Mouse (Mus musculus): ENCODE data around the gene Parp16. TPM values are rescaled to one million over a fixed set of nuclear protein-coding genes. Genes with fewer than 3 reads are reported as not detected.

Gene Parp16
- polyA plus RNA-seq (2012; rRNA removed): 3.9 TPM in 2 replicates

DNA sequence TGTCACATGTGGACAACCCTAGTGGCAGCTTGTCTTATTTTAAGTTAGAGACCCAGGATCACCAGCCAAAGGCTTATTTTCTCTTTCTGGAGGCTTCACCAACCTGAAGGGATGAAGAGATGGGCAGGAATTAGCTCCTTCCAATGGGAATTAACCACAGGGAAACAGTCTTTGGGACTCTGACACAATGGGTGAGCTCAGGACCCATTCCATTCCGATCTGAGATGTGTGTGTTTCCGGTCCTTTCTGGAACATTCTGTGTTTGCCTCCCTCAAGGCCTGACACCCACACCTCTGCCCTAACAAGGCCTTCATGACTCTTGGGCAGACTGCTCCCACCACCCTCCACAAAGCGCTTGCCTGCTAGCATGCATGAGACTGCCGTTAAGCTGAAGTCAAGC lies at the start of gene Parp16:
Parp16 (plus strand) TSS at position 301 of the 400 bp plus-strand sequence.
- DNase-seq (ENCODE audit: extremely low spot score in 1 of 2, low spot score in 1 of 2): no peak

DNA sequence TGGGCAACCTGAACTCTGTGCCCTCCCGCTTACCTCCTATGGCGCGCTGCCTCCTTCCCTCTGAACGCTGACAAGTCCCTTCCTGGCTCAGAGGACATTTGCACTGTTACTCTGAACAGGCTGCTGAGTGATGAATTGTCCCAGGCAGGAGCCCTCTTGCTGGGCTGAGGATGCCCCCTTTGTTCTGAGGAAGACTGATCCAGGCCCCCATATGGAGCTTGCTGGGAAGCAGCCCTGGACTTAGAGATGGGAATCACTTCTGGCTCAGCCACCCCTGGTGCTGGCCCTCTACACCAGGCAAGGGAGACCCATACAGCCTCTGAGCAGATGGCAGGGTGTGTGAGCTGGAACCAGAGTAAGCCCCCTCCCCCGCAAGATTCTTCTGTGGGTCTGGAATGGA lies 49.2 kb upstream of the Parp16 start:
- no peak for DNase-seq (ENCODE audit: extremely low spot score in 1 of 2, low spot score in 1 of 2)

DNA sequence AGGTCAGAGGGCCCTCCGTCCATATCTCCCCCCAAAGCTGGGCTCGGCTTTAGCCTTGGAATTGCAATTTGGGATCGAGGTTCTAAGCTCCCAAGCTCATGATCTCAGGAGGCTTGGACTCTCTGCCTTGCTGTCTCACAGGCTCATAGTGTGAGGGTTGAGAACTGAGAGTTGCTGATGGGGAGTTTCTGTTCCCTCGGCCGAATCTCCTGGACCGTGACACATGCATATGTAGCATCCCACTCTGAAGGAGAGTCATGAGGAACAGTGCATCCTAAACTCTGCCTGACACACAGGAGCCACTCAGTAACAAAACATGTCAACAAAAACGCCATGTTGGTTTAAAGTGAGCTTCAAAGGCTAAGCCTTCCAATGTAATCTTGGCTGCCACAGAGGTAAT lies 46.6 kb upstream of the Parp16 start:
- DNase-seq (ENCODE audit: extremely low spot score in 1 of 2, low spot score in 1 of 2): no peak

DNA sequence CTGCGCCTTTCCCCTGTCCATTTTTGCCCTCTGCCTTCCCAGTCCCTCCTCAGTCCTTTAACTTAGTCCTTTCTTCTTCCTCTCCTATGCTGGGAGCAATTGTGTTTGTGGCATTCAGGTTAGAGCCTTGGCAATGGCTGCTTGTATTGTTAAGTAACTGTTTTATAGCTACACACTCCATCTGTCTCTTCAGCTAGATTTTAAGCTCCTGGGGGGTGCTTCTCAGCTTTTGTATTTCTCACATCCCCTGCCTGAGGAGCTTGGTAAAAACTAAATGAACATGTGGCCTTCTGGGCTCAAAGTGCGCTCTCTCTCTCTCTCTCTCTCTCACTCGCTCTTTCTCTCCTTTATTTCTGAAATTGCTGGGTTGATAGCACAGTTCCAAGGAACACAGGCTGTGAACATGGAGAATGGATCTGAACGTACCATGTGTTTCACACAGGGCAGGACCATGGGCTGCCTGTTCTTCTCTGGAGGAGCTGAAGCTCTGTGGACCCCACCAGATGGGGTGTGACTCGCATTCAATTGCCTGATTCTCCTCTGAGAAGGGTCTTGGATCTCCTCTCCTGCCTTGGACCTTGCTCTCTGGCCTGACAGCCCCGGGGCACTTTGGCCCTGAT lies 42.3 kb upstream of the Parp16 start:
- DNase-seq (ENCODE audit: extremely low spot score in 1 of 2, low spot score in 1 of 2): no peak

DNA sequence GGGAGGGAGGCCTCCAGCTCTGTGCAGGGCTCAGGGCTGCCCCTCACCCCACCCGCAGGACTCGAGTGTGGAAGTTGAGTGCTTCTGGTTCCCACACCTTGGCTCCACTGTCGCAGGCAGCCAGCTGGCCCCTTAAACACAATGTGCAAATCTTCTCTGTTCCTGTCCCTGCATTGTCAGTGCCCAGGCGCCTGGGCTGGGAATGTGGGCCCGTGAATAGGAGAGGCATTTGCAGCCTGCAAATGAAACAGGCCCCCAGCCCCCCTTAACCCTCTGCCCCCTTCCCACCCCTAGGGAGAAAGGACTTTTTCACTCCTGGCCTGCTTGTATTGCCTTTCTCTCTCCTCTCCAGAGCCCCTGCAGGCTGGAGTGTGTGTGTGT lies 41.8 kb upstream of the Parp16 start:
- no peak for DNase-seq (ENCODE audit: extremely low spot score in 1 of 2, low spot score in 1 of 2)

DNA sequence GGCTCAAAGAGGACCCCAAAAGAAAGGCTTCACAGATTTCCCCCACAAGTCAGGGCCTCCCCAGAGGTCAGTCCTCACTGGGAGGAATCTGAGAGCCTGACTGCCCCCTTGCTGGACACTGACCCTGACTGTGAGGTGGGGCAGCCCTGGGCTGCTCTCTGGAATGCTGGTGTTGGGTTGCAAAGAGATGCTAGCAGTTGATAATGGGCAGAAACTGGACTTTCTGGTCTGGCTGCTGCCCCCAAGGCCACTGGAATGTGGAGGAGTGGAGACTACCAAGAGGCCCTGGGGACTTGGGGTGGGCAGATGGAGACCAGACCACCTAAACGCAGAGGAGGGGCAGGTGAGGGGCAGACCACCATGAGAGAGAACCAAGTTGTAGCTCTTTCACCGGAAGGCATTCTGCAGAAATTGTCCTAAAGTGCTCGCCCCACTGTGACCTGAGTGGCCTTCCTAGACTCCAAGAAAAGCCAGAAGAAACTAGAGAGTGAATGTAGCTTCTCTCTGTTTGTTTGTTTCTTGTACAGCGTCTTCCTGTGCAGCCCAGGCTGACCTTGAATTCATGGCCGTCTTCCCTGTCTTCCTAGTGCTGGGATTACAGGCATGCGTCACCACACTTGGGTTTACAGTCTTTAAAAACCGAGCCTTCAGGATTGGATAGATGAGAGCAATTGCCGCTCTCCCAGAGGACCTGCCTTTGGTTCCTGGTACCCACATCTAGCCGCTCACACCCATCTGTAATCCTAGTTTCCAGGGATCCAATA lies 40.3 kb upstream of the Parp16 start:
- DNase-seq (ENCODE audit: extremely low spot score in 1 of 2, low spot score in 1 of 2): no peak

DNA sequence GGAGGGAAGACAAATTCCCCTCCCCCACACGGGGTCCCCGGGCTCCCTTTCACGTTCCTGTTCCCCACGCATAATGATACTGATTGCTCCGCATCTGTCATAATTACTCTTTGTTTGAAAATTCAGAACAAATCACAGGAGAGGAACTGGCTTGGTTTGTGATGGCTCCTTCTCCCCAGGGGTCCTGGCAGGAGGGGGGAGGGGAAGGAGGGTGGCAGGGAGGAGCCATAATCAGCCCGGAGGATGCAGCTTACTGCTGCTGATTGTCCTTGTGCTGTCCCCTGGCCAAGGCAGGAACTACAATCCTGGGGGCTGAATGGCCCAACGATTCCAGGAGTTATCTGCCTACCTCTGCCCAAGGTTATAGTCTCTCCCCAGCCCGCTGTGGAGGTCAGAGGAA lies 38.5 kb upstream of the Parp16 start:
- DNase-seq (ENCODE audit: extremely low spot score in 1 of 2, low spot score in 1 of 2): no peak

DNA sequence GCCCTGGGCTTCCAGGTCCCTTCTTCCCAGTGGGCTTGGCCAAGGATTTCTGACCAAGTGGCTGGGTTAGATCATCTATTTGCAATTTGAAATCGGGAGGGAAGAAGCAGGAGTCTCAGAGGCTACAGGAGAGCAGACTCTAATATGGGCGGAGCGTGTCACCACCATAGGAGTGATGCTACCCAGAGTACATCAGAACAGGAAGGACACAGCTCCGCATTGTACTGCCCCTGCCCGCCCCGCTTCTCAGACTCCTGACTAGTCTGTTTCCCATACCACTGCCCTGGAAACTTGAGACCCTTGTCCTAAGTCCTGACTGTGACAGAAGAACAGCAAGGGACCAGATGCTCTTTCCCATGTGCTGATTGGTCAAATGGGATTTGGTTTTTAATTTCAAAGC lies 37.5 kb upstream of the Parp16 start:
- no peak for DNase-seq (ENCODE audit: extremely low spot score in 1 of 2, low spot score in 1 of 2)

DNA sequence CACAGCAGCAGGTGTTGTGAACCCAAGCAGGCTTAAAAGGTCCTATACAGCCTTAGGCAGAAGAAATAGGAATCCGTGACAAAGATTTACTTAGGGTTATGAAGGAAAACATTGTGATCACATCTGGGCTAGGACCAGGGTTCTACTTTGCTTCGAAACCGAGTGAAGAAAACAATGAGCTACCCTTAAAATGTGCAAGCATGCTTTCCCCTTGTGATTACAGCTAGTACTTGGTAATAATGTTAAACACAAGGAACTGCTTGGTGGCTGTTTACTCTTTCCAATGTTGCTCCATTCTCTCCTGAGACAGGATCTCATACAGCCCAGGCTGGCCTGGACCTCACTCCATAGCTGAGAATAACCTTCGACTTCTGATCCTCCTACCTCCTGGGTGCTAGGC lies 34.0 kb upstream of the Parp16 start:
- no peak for DNase-seq (ENCODE audit: extremely low spot score in 1 of 2, low spot score in 1 of 2)

DNA sequence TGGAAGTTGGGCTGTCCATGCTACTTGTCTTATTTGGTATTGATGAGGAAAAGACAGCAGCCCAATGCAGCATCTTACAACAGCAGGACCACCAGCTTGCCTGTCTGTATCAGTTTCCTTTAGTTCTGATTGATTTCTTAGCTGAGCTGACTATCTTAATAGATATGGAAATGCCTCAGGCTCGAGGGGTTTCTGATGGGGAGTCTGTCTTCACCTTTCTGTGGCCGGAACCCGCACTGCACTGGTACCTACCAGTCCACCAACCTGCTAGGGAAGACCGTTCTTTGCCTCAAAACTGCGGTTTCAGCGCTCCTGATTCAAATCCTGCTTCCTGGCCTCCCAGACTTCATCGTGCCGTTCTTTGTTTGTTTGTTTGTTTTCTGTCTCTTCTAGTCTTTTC lies 33.3 kb upstream of the Parp16 start:
- no peak for DNase-seq (ENCODE audit: extremely low spot score in 1 of 2, low spot score in 1 of 2)

DNA sequence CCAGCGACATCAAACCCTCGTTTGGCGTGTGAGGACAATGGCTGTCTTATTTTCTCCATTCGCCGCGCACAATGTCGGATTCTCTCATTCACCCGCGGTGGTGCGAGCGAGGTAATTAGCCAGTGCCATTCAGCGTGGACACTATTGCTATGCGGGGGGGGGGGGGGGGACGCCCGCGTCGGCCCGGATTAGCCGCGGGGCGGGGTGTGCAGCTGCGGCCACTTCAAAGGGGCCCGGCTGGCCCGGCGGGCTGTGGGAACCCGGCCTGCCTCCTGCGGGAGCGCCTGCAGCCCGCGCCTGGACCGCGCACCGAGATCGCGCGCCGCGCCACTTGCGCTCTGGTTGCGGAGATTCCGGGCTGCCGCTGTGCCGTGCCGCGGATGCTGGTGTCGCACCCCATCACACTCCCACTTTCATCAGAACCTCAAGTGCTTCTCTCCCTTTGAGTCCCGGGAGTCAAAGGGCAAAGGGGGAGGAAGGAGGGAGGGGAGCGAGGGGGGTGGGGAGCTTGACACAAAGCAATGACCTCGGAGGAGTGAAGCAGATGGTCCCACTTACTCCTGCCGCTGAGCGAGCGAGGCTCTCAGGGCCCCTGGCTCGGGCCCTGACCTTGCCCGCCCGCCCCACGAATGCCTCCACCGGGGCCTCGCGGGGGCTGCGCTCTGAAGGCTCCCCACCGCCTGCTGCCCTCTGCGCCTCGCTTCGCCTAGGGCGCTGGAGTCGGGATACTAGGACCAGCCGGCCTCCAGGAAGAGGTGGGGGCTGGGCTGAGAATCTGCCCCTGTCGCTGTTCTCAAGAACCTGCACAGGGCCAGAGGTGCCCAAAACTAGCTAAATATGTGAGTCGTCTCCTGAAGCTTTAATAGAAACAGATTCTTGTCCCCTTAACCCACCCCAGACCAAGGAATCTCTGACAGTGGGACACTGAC lies 32.2 kb upstream of the Parp16 start:
- DNase-seq (ENCODE audit: extremely low spot score in 1 of 2, low spot score in 1 of 2): peak in 1 of 2 experiments; percentile 24

DNA sequence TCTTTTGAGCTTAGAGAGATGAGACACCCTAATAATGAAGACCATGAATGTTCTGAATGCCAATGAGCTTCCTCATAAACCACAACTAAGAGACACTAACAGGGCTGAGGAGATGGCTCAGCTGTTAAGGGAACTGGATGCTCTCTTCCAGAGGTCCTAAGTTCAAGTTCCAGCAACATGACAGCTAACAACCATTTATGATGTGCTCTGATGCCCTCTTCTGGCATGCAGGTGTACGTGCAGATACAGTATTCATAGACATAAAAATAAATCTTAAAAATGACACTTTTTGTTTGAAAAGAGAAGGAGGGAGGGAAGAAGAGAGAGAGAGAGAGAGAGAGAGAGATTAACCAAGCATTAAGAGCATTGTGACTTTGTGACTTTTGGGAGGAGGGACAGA lies 30.3 kb upstream of the Parp16 start:
- no peak for DNase-seq (ENCODE audit: extremely low spot score in 1 of 2, low spot score in 1 of 2)

DNA sequence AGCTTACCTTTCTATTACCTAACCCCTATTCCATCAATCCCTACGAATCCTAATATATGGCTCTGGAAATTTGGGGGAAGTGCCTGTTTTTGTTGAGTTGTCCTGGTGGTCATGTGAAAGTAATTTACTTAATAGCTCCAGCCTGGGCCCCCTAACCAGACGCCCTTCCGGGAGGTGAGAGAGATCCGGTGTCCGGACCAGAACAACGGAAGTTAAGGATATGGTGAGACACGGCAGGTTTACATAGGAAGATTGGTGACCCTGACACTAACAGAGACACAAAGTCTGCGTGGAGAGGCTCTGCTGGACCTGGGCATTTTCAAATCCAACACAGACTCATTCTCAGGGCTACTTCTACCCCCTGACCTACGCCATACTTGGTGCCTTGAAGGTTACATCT lies 28.8 kb upstream of the Parp16 start:
- no peak for DNase-seq (ENCODE audit: extremely low spot score in 1 of 2, low spot score in 1 of 2)

DNA sequence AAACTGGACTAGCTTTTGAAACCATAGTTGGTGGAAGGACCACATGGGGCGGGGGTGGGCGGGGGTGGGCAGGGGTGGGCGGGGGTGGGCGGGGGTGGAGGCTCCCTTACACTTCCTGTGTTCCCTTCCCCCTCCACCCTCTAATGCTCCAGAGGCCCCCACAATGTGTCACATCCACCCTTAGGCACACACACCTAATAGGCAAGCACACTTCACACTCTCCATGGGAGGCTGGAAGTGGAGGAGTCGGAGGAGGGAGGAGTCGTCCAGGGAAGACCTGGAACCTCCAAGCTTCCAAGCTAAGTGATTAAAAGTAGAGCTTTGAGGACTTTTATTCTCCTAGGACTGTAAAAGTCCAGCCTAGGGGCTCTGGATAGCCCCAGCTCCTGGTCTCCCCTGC lies 26.6 kb upstream of the Parp16 start:
- no peak for DNase-seq (ENCODE audit: extremely low spot score in 1 of 2, low spot score in 1 of 2)

DNA sequence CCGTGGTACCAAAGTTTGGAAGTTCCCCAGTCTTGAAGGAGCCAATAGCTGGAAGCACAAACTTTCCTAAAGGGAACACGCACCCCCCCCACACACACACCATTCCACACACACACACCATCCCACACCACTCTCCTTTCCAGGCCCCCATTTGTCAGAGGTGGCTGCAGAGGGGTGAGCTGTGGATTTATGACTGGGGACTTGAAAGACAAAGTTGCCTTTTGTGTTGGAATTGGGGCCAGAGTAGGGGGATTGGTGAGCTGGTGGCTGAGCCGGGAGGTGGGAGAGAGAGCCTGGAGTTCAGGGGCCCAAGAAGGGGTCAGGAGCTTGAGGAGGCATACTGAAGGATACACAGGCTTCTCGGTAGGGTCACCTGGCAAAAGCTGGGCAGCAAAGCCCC lies 26.2 kb upstream of the Parp16 start:
- DNase-seq (ENCODE audit: extremely low spot score in 1 of 2, low spot score in 1 of 2): no peak

DNA sequence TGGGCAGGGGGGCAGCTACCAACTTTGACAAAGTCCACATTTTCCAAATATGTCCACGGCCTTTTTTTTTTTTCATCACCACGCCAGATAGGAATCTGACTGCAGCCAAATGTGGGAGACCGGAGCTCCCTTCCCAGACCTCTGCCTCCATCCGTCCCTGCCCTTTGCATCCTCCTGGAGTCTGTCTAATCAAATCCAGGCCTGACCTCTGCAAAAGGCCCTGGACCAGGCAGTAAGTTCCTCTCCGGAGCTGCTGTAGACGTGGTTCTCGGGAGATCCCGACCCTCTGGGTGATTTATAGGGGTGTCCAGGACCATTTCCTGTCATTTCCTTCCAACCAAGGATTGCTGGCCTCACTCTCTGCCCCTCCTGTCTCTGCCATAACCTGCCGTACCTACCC lies 22.5 kb upstream of the Parp16 start:
- DNase-seq (ENCODE audit: extremely low spot score in 1 of 2, low spot score in 1 of 2): no peak

DNA sequence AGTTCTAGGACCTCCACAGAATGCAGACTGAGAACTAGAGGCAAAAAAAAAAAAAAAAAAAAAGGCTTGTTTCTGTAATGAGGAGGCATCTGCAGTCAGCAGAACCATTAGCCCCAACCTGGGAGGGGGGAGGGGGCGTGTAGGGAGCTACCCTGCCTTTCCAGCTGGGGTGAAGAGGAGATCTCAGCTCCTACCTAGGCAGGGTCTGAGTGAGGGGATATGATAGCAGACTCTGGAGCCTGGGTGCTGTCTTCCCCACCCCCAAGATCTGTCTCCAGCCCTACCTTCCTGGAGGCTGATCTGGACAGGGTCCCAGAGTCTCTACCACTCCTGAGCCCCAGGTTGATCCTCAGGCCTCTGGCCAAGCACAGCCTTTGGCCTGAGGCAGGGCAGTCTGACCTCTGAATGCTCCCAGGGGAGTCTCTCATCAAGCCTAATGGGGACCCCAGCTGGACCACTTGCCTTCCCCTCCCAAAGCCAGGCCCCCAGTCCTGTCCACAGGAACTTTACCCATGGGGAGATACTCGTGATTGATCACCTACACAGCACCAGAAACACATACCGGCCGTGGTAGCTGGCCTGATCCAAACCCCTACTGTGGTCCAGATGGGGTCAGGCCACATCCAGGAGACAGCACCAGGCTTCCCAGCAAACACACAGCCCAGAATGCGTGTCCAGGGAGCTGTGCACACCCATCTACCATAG lies 19.8 kb upstream of the Parp16 start:
- DNase-seq (ENCODE audit: extremely low spot score in 1 of 2, low spot score in 1 of 2): no peak

DNA sequence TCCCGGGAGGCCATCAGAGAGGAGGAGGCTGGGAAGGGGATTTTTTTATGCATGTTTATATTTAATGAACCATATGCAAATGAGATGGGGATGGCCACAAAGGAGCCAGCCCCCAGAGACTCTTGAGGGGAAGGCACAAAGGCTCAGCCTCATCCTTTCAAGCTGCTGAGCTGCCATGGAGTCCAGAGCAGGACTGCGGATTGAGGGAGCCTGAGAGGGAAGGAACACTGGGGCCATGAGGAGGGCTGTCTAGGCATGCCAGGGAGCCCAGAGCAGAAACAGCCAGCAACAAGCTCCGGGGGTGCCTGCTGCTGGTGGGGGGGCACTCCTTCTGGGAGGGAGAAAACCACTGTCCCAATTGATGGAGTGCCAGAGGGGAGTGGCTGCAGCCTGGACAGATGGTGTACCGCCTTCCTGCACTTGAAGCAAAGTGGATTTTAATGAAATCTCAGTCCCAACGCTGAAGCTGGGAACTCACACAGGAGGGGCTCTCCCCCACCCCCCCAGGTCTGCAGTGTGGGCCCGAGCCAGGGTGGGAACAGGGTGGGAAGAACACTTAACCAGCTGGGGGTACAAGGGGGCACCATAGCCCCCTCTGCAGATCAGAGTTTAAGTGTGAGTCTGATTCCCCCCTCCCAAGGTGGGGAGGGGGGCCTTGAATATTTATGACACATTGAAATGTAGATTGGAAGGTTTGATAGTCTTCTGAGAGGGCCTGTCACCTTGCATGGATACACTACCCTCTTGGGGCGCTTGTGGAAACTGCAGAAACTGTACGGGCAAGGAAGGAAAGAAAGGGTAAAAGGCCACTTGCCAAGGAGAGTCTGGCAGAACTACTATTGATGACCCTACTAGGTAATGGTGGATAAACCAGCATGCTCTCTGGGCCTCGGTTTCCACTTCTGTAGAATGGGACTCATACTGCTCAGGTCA lies 18.9 kb upstream of the Parp16 start:
- DNase-seq (ENCODE audit: extremely low spot score in 1 of 2, low spot score in 1 of 2): peak in 1 of 2 experiments; percentile 20

DNA sequence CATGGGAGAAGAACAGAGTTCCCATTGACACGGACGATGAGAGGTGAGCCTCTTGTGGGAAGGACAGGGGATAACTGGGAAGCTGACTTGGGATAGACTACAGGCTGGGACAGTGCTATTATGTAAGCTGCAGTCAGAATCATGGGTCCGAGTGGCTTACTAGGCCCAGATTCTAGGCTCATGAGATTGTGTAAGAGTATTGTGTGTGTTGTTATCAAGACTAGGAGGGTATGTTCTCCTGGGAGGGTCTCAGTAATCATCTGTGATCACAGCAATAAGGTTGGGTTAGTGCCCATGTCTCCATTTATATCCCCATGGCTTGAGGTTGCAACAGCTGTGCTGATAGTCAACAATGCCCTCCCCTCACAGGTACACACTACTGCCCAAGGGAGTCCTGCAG lies 17.7 kb upstream of the Parp16 start:
- no peak for DNase-seq (ENCODE audit: extremely low spot score in 1 of 2, low spot score in 1 of 2)

DNA sequence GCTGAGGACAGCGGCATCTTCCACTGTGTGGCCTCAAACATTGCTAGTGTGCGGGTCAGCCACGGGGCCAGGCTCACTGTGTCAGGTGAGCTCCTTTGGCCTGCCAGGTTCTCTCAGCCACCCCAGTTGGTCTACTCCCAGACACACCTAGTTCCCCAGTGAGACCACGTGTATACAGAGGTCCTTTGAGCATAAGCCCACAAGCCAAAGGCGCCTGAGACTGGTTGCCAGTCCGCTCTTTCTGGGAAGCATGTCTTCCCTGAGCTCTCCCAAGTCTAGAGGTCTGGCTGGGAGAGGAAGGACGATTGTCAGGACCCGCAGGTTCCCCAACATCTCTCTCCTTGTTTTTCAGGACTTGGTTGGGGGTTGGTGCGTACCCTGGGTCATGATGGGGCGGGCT lies 17.2 kb upstream of the Parp16 start:
- DNase-seq (ENCODE audit: extremely low spot score in 1 of 2, low spot score in 1 of 2): no peak
